Mouse (Mus musculus): ENCODE results near the gene Ndufa8. TPM values are rescaled to one million over a fixed set of nuclear protein-coding genes. Genes with fewer than 3 reads are reported as not detected.

The Ndufa8 gene
- total RNA-seq, 2 experiments from 2014 or later: 676 to 685 TPM

GRCm38 (mm10) chr2:36053249-36053648 lies 4.0 kb upstream of the Ndufa8 start:
- intact Hi-C loops (cut with DNase I): no loop called here
- no peak for DNase-seq (ENCODE audit: low spot score)

- no peak for DNase-seq (ENCODE audit: low spot score)
- intact Hi-C loops (cut with DNase I): loop anchor here (5.0 kb wide), 1 partner anchor 88 kb away; the partner anchor contains the start of genes Mrrf and Rbm18
Measured at GRCm38 (mm10) chr2:36049567-36049954, 355 bp upstream of the Ndufa8 start.

- intact Hi-C loops (cut with DNase I): loop anchor here (5.0 kb wide), 1 partner anchor 89 kb away; the partner anchor contains the start of genes Mrrf and Rbm18
- DNase-seq (ENCODE audit: low spot score): no peak
Measured at GRCm38 (mm10) chr2:36048164-36048563, 1.0 kb downstream of the Ndufa8 start.

GRCm38 (mm10) chr2:36040872-36041271 lies 8.3 kb downstream of the Ndufa8 start:
- intact Hi-C loops (cut with DNase I): no loop called here
- no peak for DNase-seq (ENCODE audit: low spot score)

GRCm38 (mm10) chr2:36039297-36039985 lies 9.8 kb downstream of the Ndufa8 start:
- DNase-seq (ENCODE audit: low spot score): no peak
- intact Hi-C loops (cut with DNase I): loop anchor here (5.0 kb wide), 2 partner anchors 38 to 62 kb away; partner anchors contain the start of gene Ttll11

- intact Hi-C loops (cut with DNase I): loop anchor here (5.0 kb wide), 2 partner anchors 42 to 58 kb away; partner anchors contain the start of gene Ttll11
- DNase-seq (ENCODE audit: low spot score): no peak
Measured at GRCm38 (mm10) chr2:36035413-36036081, 13.7 kb downstream of the Ndufa8 start.

- intact Hi-C loops (cut with DNase I): loop anchor here (5.0 kb wide), 2 partner anchors 42 to 58 kb away; partner anchors contain the start of gene Ttll11
- no peak for DNase-seq (ENCODE audit: low spot score)
Measured at GRCm38 (mm10) chr2:36034898-36035297, 14.3 kb downstream of the Ndufa8 start.

GRCm38 (mm10) chr2:36033966-36034365 lies 15.2 kb downstream of the Ndufa8 start:
- intact Hi-C loops (cut with DNase I): no loop called here
- no peak for DNase-seq (ENCODE audit: low spot score)

GRCm38 (mm10) chr2:36032884-36033283 lies 16.3 kb downstream of the Ndufa8 start:
- no peak for DNase-seq (ENCODE audit: low spot score)
- intact Hi-C loops (cut with DNase I): no loop called here

- intact Hi-C loops (cut with DNase I): no loop called here
- peak; percentile 49 for DNase-seq (ENCODE audit: low spot score)
Measured at GRCm38 (mm10) chr2:36023291-36023690, 25.9 kb downstream of the Ndufa8 start.

- peak; percentile 33 for DNase-seq (ENCODE audit: low spot score)
- intact Hi-C loops (cut with DNase I): no loop called here
Measured at GRCm38 (mm10) chr2:36021385-36022159, 27.6 kb downstream of the Ndufa8 start.

GRCm38 (mm10) chr2:36013010-36013409 lies 36.2 kb downstream of the Ndufa8 start:
- DNase-seq (ENCODE audit: low spot score): peak; percentile 55
- intact Hi-C loops (cut with DNase I): loop anchor here (5.0 kb wide), 2 partner anchors 94 to 124 kb away; partner anchors contain the start of genes Lhx6, Mrrf and Rbm18

- intact Hi-C loops (cut with DNase I): loop anchor here (5.0 kb wide), 2 partner anchors 96 to 126 kb away; partner anchors contain the start of genes Lhx6, Mrrf and Rbm18
- DNase-seq (ENCODE audit: low spot score): no peak
Measured at GRCm38 (mm10) chr2:36011331-36011825, 37.8 kb downstream of the Ndufa8 start.

GRCm38 (mm10) chr2:36010579-36010978 lies 38.6 kb downstream of the Ndufa8 start:
- intact Hi-C loops (cut with DNase I): loop anchor here (5.0 kb wide), 2 partner anchors 97 to 127 kb away; partner anchors contain the start of genes Lhx6, Mrrf and Rbm18

GRCm38 (mm10) chr2:36009386-36009785 lies 39.8 kb downstream of the Ndufa8 start:
- no peak for DNase-seq (ENCODE audit: low spot score)
- intact Hi-C loops (cut with DNase I): loop anchor here (1.0 kb wide), 2 partner anchors 205 to 267 kb away; no protein-coding TSS in a partner anchor

More at GRCm38 (mm10) chr2:36010579-36010978, 38.6 kb downstream of the Ndufa8 start:
- DNase-seq (ENCODE audit: low spot score): no peak

- DNase-seq (ENCODE audit: low spot score): no peak
- intact Hi-C loops (cut with DNase I): loop anchor here (1.0 kb wide), 1 partner anchor 24 kb away; no protein-coding TSS in a partner anchor
Measured at GRCm38 (mm10) chr2:36008071-36008470, 41.1 kb downstream of the Ndufa8 start.

GRCm38 (mm10) chr2:36002188-36002587 lies 47.0 kb downstream of the Ndufa8 start:
- intact Hi-C loops (cut with DNase I): no loop called here
- no peak for DNase-seq (ENCODE audit: low spot score)

GRCm38 (mm10) chr2:36000390-36000789 lies 48.8 kb downstream of the Ndufa8 start:
- DNase-seq (ENCODE audit: low spot score): no peak
- intact Hi-C loops (cut with DNase I): no loop called here

- no peak for DNase-seq (ENCODE audit: low spot score)
- intact Hi-C loops (cut with DNase I): no loop called here
Measured at GRCm38 (mm10) chr2:35999212-35999611, 50.0 kb downstream of the Ndufa8 start.

GRCm38 (mm10) chr2:35998416-35998815 lies 50.8 kb downstream of the Ndufa8 start:
- DNase-seq (ENCODE audit: low spot score): no peak
- intact Hi-C loops (cut with DNase I): no loop called here

Data from heart, postnatal 25 days (tissue).